Mouse (Mus musculus) cortical plate, adult 2 months (tissue): ENCODE measurements around the gene Nrk.

ENCODE experiments used
- CTCF ChIP-seq: fragments of 200-500 bp; IDR thresholded peaks from 2 replicates; pipeline ENCODE4 v1.5.1; 2011; ENCODE audit warnings: mild to moderate bottlenecking, control low read depth, low read length; ENCODE audit not compliant: insufficient read depth; ENCODE audit errors: extremely low read depth
- POLR2A ChIP-seq: fragments of 200-500 bp; IDR thresholded peaks from 2 replicates; pipeline ENCODE4 v1.6.1; 2011; ENCODE audit warnings: mild to moderate bottlenecking, low read length, control low read depth; ENCODE audit not compliant: insufficient read depth; ENCODE audit errors: extremely low read depth

GRCm38 (mm10) chrX:139014524-139014923 lies 100.3 kb downstream of the Nrk start:
- no peak for TF ChIP-seq CTCF
- TF ChIP-seq POLR2A = no peak
